Mouse (Mus musculus): Measurements from ENCODE around the gene Olfr1313.
"Not testable (repeated sequence)": the region's sequence is repeated elsewhere in the genome, so short reads cannot be mapped to it uniquely, and the experiment has no call there.

Gene Olfr1313

GRCm38 (mm10) chr2:112077743-112078142 lies at the start of gene Olfr1313:
Olfr1313 (minus strand) TSS chr2:112077843.
- no peak for DNase-seq

- no peak for DNase-seq
Observed at GRCm38 (mm10) chr2:112115340-112115739, 37.7 kb upstream of the Olfr1313 start, which contains the start of gene Olfr1315-ps1. Olfr1315-ps1 (minus strand) TSS chr2:112115440.

GRCm38 (mm10) chr2:112096681-112097080 lies 19.0 kb upstream of the Olfr1313 start, which contains the start of gene Olfr1314:
Olfr1314 (minus strand) TSS chr2:112096781.
- no peak for DNase-seq

GRCm38 (mm10) chr2:112050138-112050537 lies 27.5 kb downstream of the Olfr1313 start, which contains the start of gene Olfr1312:
Olfr1312 (minus strand) TSS chr2:112050238.
- DNase-seq: no peak

- DNase-seq: not testable (repeated sequence)
Observed at GRCm38 (mm10) chr2:112026971-112027370, 50.7 kb downstream of the Olfr1313 start.

- no peak for DNase-seq
Observed at GRCm38 (mm10) chr2:112024312-112024711, 53.3 kb downstream of the Olfr1313 start, which contains the start of gene Olfr1311. Olfr1311 (minus strand) TSS chr2:112024412.
